Mouse (Mus musculus): ENCODE results near the gene Krtap5-2.
"Not testable (repeated sequence)": the region's sequence is repeated elsewhere in the genome, so short reads cannot be mapped to it uniquely, and the experiment has no call there.

Gene Krtap5-2

GRCm38 (mm10) chr7:142135934-142136333 is 39.9 kb downstream of the Krtap5-2 start, which contains the start of gene Gm39115:
TSS of gene Gm39115 (minus strand) at chr7:142136034.
- DNase-seq (ENCODE audit: low spot score) = not testable (repeated sequence)

- DNase-seq (ENCODE audit: low spot score) = peak; percentile 54
Measured at GRCm38 (mm10) chr7:142134206-142134995, 41.4 kb downstream of the Krtap5-2 start.

GRCm38 (mm10) chr7:142128843-142129242 is 47.0 kb downstream of the Krtap5-2 start:
- DNase-seq (ENCODE audit: low spot score) = no peak
